Mouse (Mus musculus) testis, postnatal 14 days (tissue): ENCODE data around the gene St3gal6.
"Not testable (repeated sequence)": the region's sequence is repeated elsewhere in the genome, so short reads cannot be mapped to it uniquely, and the experiment has no call there.

Experiments
- DNase-seq: peaks from one replicate; pipeline ENCODE4 v3.0.0; 2021; ENCODE audit warnings: low spot score

St3gal6 gene

DNA sequence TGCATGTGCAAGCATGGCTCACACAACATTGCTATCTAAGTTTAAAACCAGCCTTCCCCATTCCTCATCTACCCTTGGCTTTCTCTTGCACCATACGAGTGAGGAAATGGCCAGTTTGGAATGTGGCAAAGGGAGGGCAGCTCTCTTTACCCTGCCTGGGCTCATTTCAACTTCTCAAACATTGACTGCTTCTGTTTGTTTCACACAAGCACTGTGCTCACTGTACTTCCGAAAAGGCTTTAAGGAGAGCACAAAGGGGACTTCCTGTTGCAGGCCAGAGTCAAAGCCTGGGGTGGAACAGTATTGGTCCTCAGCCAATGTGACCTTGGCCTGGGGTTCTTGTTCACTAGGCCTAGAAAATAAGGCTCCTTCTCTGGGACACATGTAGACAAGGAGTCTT lies 47.7 kb downstream of the St3gal6 start:
- no peak for DNase-seq

DNA sequence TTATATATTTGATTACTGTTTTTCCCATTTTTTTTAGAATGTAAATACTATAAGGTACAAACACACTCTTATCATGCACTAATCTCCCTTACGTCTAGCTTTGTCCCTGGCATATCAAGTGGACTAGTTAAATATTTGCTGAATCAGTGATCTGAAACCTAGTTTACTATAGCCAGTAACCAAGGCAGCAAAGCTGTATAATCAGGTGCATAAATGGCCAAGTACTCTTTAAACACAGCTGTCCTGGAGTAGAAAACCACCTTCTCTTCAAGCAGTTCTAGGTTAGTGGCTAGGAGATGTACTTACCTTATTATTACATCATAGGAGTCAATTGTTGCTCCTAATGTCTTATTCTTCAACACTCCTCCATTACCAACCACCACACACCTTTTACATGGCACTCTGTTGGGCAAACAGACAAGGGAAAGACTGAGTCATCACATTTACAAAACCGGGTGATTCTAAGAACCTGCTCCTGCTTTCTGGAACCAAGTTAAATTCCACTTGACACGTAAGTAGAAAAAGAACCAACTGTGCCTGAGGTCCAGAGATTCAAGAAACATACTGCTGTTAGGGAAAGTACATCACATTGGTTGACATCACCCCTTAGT lies 48.4 kb downstream of the St3gal6 start:
- no peak for DNase-seq

DNA sequence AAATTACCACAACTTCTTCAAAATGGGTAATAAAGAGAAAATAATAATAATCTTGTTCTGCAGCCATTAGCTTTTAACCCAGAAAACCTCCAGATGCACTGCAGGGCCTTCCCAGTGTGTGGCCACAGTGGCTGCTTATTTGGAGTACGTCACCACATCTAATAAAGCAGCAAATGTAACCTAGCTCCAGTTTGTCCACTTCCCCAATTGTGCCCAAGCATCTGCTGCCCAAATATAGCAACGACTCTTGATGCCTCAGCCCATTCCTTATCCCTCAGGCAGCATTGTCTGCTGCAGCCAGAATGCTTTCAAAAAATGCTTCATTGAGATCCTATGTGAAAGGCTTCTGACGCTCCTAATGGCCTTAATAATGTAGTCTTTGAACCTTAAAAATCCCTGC lies 49.2 kb downstream of the St3gal6 start:
- no peak for DNase-seq

DNA sequence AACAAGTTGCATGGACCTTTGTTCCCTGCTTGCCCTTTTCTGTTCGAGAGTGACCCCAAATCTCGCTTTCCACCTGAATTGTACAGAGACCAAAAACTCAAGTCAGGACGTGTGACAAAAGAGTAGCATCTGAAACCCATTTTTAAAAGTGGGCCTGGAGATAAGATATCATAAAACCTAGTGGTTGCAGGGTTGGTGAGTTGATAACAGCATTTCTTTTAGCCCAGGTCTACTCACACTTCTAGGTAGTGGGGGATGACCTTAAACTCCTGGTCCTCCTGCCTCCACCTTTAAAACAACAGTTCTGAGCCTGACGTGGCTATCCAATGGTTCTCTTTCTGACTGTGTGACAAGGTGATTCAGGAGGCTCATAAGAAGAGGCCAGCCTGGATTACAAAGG lies 53.2 kb downstream of the St3gal6 start:
- DNase-seq = no peak

DNA sequence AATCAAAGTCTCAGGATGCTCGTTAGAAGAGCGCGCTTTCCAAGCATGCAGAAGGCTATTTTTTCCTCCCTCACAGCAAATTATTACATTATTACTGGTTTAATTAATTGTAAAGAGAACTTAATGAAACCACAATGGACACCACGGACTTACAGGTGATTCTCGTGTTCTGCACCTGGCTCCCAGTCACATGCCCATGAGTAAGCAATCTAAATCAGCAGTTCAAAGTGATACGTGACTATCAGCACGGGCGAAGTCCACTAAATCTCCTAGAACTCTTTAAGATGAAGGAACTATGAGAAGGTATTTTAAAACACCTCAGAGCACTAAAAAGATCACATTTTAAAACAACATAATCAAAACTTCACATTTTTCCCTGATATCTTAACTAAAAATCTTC lies 54.0 kb downstream of the St3gal6 start:
- no peak for DNase-seq

DNA sequence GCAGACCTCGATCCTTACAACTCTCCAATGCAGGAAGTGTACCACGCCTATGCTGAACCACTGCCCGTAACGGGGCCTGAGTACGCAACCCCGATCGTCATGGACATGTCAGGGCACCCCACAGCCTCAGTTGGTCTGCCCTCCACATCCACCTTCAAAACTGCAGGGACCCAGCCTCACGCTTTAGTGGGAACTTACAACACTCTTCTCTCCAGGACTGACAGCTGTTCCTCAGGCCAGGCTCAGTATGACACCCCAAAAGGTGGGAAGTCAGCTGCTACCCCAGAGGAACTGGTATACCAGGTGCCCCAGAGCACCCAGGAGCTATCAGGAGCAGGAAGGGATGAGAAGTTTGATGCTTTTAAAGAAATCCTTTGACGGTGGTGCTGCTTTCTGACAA lies 58.6 kb downstream of the St3gal6 start:
- DNase-seq = no peak

DNA sequence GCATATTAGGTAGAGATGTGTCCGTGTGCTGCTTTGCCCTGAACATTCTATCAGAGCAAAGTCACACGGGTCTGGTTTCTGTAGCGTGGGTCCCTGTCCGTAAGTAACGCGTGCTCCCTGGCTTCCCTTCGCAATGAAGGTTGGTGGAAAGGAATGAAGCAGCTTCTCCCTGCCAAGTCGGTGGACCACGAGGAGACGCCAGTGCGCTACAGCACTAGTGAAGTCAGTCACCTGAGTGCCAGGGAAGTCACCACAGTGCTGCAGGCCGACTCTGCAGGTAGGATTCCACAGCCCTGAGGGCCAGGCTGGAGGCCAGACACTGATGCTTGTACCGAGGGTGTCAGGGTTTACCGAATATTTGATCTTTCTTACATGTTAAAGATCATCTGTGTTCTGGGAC lies 60.0 kb downstream of the St3gal6 start:
- no peak for DNase-seq

DNA sequence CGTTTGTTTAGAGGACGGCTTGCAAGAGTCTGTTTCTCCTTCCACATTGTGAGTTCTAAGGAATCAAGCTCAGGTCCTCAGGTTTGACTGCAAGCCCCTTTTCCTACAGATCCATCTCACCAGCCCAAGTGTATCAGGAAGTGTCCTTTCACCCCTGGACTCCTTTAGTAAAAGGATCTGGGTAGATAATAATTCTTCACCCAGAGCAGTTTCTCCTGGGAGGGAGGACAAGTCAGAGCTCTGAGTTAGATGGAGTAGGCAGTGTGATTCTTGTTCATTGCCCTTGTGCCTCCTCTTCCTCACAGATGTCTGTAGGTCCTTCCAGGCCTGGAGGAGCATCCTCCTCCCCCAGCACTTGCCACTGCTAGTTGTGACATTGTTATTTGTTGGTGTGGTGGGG lies 61.5 kb downstream of the St3gal6 start:
- DNase-seq = no peak

DNA sequence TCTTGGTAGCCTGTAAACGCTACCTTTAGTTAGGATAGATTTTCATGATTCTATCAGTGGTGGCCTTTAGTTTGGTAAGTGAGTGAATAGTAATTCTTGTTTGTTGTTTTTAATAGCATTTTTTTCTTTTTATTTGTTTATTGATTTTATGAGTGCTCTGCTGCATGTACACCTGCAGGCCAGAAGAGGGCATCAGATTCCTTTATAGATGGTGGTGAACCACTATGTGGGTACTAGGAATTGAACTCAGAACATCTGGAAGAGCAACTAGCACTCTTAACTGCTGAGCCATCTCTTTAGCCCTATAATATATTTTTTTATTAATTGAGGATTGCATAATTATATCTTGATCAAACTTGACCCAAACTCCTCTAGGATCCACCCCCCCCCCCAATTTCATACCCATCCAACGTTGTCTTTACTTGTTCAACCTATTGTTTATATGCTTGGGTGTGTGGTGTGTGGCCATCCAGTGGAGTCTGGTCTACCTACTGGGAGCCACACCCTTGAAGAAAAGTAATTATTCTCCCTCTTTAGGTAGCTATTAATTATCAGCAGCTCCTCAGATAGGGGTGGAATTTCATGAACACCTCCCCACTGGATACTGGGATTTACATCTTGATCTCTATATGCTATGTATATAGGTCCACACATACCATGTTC lies 62.1 kb downstream of the St3gal6 start:
- DNase-seq = no peak

DNA sequence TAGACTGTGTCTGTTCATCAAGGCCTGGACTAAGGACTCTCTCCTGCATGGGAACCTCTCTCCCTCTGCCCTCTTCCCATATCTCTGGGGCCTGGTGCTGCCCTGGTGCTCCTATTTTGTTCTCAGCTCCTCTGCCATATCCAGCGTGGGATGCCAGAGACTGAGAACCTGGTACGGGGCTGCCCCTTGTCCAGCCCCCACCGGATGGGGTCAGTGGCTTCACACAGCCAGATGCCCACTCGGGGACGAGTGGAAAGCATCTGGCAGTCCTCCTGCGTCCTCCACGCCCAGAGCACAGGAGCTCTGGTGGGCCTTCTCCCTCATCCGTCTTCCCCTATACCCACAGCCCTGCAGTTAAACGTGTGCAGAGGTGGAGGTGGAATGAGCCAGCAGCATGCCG lies 63.7 kb downstream of the St3gal6 start:
- no peak for DNase-seq

DNA sequence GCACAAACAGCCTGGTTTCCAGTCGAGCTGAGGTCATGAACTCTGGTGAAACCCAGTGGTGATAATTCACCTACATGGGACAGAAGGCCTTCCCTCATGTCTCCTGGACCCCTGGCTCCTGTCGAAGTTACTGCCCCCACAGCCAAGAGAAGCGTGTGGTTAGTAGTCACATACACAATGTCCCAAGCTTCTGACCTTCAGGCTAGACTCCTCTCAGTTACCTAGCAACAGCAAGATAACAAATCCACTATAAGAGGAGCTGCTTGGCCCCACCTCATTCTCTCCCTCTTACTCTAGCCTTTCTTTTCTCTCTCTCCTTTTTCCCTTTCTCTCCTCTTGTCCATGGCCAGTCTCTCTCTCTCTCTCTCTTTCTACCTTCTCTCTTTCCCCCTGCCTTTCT lies 64.1 kb downstream of the St3gal6 start:
- not testable (repeated sequence) for DNase-seq

DNA sequence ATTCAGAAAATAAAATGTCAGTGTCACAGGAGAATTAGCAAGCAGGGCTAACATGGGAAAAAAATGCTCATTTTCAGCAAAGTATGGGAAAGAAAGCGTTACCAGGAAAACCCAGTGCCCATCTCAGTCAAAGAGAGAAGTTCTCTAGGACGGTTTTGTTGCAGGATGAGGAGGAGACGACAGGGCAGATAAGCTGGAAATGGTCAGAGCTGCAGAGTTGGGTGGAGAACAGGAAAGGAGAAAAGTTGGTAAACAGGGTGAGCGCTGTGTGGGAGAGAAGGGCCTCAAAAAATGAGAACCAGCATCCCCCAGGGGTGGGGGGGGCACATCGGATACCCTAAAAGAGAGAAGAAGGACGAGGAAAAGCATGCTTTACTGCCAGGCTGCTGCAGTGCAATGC lies 67.1 kb downstream of the St3gal6 start:
- no peak for DNase-seq

DNA sequence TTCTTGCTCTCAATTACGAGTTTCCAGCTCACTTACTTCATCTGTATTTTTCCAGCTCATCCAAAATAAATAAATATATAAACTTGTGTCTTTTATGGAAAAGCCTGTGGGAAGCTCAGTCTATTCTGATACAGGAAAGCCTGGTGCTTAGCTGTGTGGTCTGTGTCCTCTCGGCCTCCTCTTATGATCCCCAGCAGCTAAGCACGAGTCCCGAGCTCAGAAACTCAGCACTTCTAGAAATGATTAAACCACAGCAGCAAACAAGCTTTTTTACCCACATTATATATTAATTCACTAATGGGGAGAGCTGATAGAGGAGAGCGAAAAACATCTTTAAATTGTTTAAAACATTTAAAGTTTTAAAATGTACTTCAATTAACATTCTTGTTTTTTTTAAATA lies 67.6 kb downstream of the St3gal6 start:
- DNase-seq = no peak

DNA sequence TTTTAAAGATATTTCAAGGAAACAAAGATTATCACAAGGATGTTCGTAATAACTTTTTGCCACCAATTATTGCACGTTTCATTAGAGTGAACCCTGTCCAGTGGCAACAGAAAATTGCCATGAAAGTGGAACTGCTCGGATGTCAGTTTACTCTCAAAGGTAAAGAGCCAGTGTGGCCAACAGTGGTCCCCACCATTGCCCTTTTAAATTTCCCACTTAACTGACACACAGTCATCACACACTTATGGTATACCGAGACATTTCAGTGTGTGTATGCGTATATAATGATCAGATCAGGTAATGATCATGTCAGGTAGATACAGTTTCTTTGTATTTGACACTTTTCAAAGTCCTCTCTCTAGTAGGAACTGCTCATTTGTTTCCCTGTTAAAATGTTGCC lies 68.9 kb downstream of the St3gal6 start:
- no peak for DNase-seq

DNA sequence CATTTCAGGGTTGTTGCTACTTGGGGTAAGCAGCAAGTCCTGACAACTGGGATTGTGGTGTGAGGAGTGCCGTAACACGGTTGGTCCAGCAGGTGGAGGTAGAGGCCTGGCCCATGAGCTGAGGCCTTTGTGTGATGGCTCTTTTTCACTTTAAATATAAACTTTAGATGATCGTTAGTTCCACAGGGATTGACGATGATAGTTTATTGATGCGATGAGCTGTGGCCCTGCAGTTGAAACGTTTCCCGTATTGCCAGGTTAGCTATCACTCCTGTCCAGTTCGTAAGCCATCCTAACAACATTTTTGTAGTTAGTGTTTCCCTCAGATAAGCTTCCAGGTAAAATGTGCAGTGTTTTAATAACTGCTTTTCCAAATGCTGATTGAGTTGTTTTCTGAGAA lies 69.4 kb downstream of the St3gal6 start:
- no peak for DNase-seq

DNA sequence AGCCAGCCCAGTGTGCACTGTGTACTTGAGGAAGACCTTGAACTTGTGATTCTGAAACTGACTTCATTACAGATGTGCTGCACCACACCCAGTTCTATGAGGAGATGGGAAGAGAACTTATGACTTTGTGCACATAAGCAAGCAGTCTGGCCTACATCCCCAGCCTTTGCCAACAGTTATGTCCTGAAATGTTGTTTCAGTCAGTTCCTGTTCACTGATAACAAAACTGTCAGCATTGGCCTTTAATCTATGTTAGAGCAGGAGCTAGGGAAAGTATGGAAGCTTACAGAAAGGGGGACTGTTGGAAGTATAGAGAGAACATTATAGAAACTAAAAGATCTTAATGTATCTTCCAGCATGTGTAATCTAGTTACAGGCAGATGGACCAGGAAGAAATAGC lies 70.2 kb downstream of the St3gal6 start:
- no peak for DNase-seq

DNA sequence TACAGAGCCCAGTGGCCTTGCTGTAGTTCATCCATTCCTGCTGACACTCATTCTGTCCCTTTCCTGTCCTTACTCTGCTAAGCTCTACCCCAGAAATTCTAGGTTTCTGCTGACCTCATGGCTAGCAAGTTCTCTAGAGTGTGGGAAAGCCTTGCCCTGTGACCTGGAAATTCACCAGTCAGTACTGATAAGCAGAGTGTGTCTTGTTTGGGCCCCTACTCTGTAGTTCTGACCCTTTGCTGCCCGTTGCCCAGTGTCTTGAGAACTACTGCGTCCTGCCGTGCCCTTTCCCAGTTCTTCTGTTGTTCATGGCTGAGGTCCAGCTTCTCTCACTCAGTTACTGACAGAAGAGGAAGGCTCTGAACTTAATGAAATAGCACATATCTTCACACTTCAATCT lies 70.9 kb downstream of the St3gal6 start:
- no peak for DNase-seq

DNA sequence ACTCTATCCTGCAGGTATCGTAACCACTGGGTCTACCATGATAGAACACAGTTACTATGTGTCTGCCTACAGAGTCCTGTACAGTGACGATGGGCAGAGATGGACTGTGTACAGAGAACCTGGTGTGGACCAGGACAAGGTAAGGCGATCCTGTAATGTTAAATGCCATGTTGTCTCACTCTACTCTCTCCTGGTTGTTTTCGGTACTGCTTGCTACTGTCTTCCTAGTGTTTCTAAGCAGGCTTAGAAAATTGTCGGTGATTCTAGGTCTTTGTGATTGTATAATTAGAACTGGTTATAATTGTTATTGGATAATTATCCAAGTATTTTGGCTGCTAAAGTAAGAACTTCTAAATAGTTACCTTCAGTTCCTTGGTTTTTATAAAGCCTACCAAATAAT lies 72.4 kb downstream of the St3gal6 start:
- DNase-seq = no peak

DNA sequence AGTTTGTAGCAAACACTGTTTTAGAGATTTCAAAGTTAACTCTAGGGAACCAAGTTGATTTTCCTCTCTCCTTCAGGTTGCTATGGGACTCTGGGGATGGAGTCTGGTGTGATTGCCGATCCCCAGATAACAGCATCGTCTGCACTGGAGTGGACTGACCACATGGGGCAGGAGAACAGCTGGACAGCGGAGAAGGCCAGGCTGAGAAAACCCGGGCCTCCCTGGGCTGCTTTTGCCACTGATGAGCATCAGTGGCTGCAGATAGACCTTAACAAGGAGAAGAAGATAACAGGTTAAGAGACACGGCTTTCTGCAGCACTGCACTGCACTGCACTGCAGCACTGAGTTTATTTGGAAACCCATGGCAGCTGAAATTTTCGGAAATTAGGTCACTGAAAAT lies 73.4 kb downstream of the St3gal6 start:
- DNase-seq = no peak

DNA sequence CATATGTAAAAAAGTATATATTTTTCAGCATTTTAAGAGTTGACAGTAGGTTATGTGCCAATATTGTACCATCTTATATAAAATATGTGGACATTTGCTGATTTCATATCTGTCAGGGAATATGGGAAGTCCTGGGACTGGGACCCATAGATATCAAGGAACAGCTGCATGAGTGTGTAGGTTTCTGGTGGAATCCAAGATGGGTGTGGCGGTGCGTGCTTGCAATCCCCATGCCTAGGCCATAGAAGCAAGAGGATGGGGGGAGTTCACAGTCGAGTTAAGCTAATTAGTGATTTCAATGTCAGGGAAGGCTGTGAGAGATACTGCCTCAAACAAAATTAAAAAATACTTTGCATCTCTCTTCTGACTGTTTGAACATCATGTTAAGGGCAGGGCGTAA lies 75.0 kb downstream of the St3gal6 start:
- no peak for DNase-seq

DNA sequence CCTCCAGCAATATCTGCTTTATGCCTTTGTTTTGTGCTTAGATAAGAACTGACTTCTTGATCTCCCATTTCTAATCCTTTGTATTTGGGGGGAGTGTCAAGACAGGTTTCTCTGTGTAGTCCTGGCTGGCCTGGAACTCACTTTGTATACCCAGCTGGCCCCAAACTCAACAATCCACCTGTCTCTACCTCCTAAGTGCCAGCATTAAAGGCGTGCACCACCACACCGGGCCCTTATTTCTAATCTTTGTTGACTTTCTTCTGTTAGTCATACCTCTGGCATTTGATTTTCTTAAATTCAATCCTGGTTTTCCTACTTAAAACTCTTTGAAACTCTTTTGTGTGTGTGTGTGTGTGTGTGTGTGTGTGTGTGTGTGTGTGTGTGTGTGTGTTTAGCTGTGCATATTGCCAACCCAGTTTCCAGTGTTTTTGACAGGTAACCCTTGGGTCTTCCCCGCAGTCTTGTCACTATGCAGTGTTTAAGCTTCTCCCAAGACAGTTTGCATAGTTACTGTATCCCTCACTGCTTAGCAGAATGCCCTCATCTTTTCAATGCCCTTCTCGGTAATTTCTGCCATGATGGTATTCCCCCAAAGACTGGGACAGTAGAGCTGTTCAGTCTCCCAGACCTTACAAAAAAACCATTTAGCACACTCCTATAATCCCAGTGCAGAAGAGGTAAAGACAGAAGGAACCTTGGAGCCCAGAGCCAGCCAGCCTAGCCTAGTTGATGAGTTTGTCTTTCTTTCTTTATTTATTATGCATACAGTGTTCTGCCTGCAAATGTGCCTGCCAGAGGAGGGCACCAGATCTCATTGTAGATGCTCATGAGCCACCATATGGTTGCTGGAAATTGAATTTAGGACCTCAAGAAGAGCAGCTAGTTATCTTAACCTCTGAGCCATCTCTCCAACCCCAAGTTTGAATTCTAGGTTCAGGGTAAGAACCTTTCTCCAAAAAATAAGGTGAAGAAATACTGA lies 77.5 kb downstream of the St3gal6 start:
- no peak for DNase-seq

DNA sequence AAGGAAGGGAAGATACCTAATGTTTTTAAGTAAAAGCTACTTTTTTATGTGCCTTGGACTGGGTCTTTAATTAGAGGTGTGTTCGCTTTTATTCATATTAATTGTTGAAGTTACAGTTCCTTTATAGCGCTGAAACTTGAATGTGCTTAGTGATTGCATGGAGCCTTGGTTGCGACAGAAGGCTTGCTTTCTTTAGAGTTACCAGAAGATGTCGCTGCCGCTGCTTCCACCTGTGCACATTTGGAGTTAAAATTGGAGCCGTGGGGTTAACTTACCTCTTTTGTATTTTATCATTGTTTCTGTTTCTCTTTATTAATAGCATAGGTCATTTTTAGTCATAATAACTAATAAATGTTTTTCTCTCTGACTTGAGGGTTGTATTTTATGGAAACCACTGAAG lies 79.3 kb downstream of the St3gal6 start:
- no peak for DNase-seq

DNA sequence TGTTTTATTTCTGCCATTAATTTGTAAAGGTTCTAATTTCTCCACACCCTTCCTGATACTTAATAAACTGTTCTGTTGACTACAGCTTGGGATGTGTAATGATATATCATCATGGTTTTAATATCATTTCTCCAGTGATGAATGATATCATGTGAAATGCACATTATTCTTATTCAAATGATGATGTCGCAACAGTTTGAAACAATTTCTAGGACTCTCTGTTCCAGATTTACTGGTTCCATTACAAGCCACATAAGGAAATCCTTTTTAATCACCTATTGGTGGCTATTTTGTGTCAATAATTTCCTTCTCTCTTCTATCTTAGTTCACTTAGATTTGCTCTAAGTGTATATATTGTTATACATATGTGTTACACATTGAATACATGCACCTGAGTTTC lies 91.7 kb downstream of the St3gal6 start:
- no peak for DNase-seq
